Mouse (Mus musculus): ENCODE data around the gene Igfbp5.

Igfbp5 gene

GRCm38 (mm10) chr1:72869275-72869674, 5.4 kb downstream of the Igfbp5 start:
- no peak for DNase-seq (ENCODE audit: low read depth, low spot score)

- DNase-seq (ENCODE audit: low read depth, low spot score): no peak
Measured at GRCm38 (mm10) chr1:72868429-72869215, 6.1 kb downstream of the Igfbp5 start.

GRCm38 (mm10) chr1:72867346-72867745, 7.3 kb downstream of the Igfbp5 start:
- DNase-seq (ENCODE audit: low read depth, low spot score): peak; percentile 59

GRCm38 (mm10) chr1:72866417-72866816, 8.3 kb downstream of the Igfbp5 start:
- no peak for DNase-seq (ENCODE audit: low read depth, low spot score)

GRCm38 (mm10) chr1:72865900-72866299, 8.8 kb downstream of the Igfbp5 start:
- peak; percentile 63 for DNase-seq (ENCODE audit: low read depth, low spot score)

GRCm38 (mm10) chr1:72864272-72864671, 10.4 kb downstream of the Igfbp5 start:
- no peak for DNase-seq (ENCODE audit: low read depth, low spot score)

GRCm38 (mm10) chr1:72863692-72864091, 11.0 kb downstream of the Igfbp5 start:
- no peak for DNase-seq (ENCODE audit: low read depth, low spot score)

- DNase-seq (ENCODE audit: low read depth, low spot score): no peak
Measured at GRCm38 (mm10) chr1:72862248-72862647, 12.4 kb downstream of the Igfbp5 start.

GRCm38 (mm10) chr1:72861702-72862101, 13.0 kb downstream of the Igfbp5 start:
- no peak for DNase-seq (ENCODE audit: low read depth, low spot score)

- no peak for DNase-seq (ENCODE audit: low read depth, low spot score)
Measured at GRCm38 (mm10) chr1:72860502-72860901, 14.2 kb downstream of the Igfbp5 start.

GRCm38 (mm10) chr1:72859963-72860362, 14.7 kb downstream of the Igfbp5 start:
- DNase-seq (ENCODE audit: low read depth, low spot score): no peak

- DNase-seq (ENCODE audit: low read depth, low spot score): no peak
Measured at GRCm38 (mm10) chr1:72858874-72859273, 15.8 kb downstream of the Igfbp5 start.

- DNase-seq (ENCODE audit: low read depth, low spot score): no peak
Measured at GRCm38 (mm10) chr1:72858286-72858685, 16.4 kb downstream of the Igfbp5 start.

- no peak for DNase-seq (ENCODE audit: low read depth, low spot score)
Measured at GRCm38 (mm10) chr1:72857631-72858030, 17.1 kb downstream of the Igfbp5 start.

- DNase-seq (ENCODE audit: low read depth, low spot score): no peak
Measured at GRCm38 (mm10) chr1:72857142-72857541, 17.5 kb downstream of the Igfbp5 start.

GRCm38 (mm10) chr1:72856209-72856909, 18.3 kb downstream of the Igfbp5 start:
- no peak for DNase-seq (ENCODE audit: low read depth, low spot score)

- no peak for DNase-seq (ENCODE audit: low read depth, low spot score)
Measured at GRCm38 (mm10) chr1:72855729-72856128, 19.0 kb downstream of the Igfbp5 start.

GRCm38 (mm10) chr1:72854337-72855237, 20.1 kb downstream of the Igfbp5 start:
- peak; percentile 55 for DNase-seq (ENCODE audit: low read depth, low spot score)

- DNase-seq (ENCODE audit: low read depth, low spot score): no peak
Measured at GRCm38 (mm10) chr1:72853759-72854158, 20.9 kb downstream of the Igfbp5 start.

- DNase-seq (ENCODE audit: low read depth, low spot score): no peak
Measured at GRCm38 (mm10) chr1:72849037-72849436, 25.6 kb downstream of the Igfbp5 start.

GRCm38 (mm10) chr1:72847849-72848380, 26.8 kb downstream of the Igfbp5 start:
- DNase-seq (ENCODE audit: low read depth, low spot score): no peak

- DNase-seq (ENCODE audit: low read depth, low spot score): no peak
Measured at GRCm38 (mm10) chr1:72844675-72845074, 30.0 kb downstream of the Igfbp5 start.
